Mouse (Mus musculus) myocyte (in vitro differentiated cells): ENCODE data around the gene Polr2b.

Source experiments
- E2F4 ChIP-seq: IDR thresholded peaks from one replicate; pipeline ENCODE4 v1.6.1; 2011; ENCODE audit warnings: mild to moderate bottlenecking, control low read depth, moderate library complexity; ENCODE audit not compliant: insufficient read depth
- MYOG ChIP-seq, 3 experiments: IDR thresholded peaks; one replicate each; pipeline ENCODE4 v1.6.1; 2011; ENCODE audit warnings: control low read depth in 2 of 3, low read depth in 2 of 3, mild to moderate bottlenecking in 2 of 3; ENCODE audit not compliant: insufficient read length in 2 of 3, control insufficient read depth in 1 of 3, insufficient read depth in 1 of 3
- POLR2A ChIP-seq: IDR thresholded peaks from one replicate; pipeline ENCODE4 v1.6.1; 2011; ENCODE audit warnings: low read depth, mild to moderate bottlenecking, control low read depth, moderate library complexity; ENCODE audit not compliant: insufficient read length
- SRF ChIP-seq: IDR thresholded peaks from one replicate; pipeline ENCODE4 v1.6.1; 2011; ENCODE audit warnings: low read depth; ENCODE audit not compliant: control insufficient read depth, insufficient read length

GRCm38 (mm10) chr5:77307821-77308553, 2.0 kb upstream of the Polr2b start:
- TF ChIP-seq POLR2A (no peak), SRF (no peak), MYOG (IDR thresholded peaks at IDR 0.05; ENCODE audit: control insufficient read depth in 1 of 3, insufficient read depth in 1 of 3, insufficient read length in 2 of 3, low read depth in 2 of 3) (no peak), E2F4 (no peak)
